Mouse (Mus musculus) gastrocnemius, postnatal 14 days (tissue): Measurements from ENCODE around the gene Sgms1. TPM values are rescaled to one million over a fixed set of nuclear protein-coding genes. Genes with fewer than 3 reads are reported as not detected.

Experiments
- DNase-seq: peaks from one replicate; pipeline ENCODE4 v3.0.0; 2021; ENCODE audit warnings: mixed read lengths
- intact Hi-C: fragments of 180-260 bp; cut with DNase I; formaldehyde crosslinking; loops from one replicate; pipeline ENCODE4 v1.15.1; 2025; ENCODE audit warnings: low total_unique reads
- total RNA-seq, 2 experiments: library from RNA; stranded (reverse); gene quantifications; 2 replicates each; pipeline ENCODE4 v1.2.3; 2021

Sgms1 gene
- total RNA-seq, 2 experiments from 2014 or later, result 35.2 to 55.0 TPM

DNA sequence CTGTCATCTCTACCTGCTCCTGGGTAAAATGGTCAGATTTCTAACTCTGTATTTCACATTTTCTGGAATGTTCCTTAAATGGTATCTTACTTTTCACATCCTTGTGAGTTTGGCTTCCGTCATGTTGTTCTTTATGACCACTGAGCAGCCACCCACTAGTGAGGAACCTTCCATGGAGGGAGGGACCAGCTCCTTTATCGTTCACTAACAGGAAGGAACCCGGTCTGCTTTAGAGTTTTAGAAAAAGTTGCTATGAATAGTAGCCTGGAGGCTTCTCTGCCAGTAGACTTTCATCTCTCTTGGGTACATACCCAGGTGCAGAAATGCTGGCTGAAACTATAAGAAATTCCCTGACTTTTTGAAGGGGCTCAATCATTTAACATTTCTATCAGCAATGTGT lies 111.6 kb downstream of the Sgms1 start:
- intact Hi-C loops, result no loop called here
- DNase-seq, result no peak

DNA sequence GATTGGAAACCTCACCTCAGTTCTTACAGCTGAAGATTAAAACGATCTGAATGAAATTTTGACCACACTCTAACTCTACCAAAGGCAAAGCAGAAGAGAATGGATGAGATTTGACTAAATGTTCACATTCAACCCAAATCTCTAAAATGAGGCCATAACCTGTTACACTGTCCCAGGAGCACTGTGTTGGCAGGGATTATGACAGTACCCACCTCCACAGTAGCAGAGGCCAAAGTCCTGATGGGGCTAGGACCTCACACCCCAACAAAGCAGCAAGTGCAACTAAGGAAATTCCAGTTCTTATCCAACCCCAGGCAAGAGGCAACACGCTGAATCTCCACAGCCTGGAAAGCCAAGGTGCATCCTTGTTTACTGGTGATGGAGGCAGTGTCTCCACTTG lies 112.2 kb downstream of the Sgms1 start:
- intact Hi-C loops, result no loop called here
- no peak for DNase-seq

DNA sequence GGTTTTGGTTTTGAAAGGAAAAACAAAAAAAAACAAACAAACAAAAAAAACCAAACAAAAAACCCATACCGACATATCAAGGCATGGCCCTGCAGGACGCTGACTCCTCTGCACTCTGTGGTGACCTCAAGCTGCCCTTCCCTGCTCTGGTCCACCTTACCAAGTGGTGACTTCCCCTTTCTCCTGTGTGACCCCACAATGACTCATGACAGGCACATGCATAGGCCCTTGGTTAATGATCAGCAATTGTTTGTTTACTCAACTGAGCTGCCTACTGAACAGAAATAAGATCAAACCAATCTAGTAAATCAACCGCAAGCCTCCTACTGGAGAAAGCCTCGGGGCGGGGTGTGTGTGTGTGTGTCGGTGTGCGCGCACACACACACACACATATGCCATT lies 112.7 kb downstream of the Sgms1 start:
- no peak for DNase-seq
- intact Hi-C loops, result no loop called here

DNA sequence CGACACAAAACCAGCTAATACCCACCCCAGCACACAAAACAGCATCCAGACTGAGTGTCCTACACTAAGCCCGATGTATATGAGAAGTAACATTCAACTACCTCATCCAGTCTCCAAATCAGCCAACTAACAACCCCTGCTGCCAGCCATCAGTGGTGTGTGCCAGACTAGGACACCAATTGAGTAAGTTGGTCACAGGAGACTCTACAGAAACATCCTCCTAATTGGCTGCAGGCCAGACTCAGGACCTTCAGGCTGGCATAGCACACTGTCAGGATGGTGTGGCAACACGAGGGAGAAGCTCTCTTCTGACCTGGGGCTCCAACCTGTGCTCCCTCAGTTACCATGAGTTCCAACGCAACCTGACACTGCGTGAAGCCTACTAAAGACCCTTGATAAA lies 113.3 kb downstream of the Sgms1 start:
- no peak for DNase-seq

DNA sequence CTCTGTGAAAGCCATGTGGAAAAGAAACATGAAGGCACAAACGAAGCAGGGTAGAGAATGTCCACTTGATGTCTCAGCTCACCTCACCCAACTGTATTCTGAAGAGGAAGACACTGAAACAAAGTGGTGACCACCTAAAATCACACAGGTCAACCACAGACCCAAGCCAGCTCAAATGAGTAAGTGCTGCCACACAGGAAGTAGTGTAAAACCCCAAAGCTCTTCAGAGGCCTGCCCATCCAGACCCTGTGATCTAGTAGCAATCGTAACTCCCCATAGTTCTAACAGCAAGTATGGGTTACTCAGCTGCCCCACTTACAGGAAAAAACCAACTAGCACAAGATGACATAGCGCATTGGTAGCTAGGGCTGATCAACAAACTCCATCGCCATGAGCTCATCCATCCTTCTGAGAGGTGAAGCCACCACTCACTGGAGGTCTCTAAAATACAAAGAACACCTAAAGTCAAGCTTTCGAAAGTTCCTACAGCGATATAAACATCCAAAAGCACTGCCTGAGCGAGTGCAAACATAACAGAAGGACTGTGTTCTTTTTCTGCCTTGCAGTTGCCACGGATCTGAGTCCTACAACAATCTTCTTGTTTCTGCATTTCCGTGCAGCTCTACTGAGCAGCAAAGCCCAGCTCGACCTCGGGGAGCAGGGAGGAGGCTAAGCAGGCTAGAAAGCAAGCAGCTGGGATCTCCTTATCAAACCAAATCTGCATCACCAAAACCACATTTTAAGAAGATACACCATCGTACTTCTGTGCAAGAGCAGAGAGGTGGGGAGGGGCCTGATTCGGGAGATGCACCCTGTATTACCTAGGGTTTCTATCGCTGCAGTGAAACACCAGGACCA lies 114.2 kb downstream of the Sgms1 start:
- DNase-seq, result no peak
- intact Hi-C loops, result no loop called here

More for the DNA sequence above, 113.3 kb downstream of the Sgms1 start:
- intact Hi-C loops, result no loop called here

DNA sequence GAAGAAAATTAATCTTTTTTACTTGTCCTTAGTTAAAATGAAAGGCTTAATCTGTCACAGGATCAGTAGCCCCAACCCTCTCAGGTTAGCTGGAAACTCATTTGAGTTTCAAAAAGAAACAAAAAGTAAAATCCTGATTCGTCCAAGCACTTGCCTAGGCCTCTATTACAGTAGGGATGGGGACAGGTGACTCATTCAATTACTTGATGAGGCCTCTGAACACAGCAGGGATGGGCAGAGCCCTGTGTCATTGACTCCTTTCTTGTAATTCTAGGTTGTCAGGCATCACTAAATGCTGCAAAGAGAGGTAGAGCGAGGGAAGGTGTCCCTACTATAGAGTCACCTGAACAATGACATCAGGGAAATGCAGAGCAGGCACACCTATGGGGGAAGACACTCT lies 115.4 kb downstream of the Sgms1 start:
- no peak for DNase-seq
- intact Hi-C loops, result no loop called here

DNA sequence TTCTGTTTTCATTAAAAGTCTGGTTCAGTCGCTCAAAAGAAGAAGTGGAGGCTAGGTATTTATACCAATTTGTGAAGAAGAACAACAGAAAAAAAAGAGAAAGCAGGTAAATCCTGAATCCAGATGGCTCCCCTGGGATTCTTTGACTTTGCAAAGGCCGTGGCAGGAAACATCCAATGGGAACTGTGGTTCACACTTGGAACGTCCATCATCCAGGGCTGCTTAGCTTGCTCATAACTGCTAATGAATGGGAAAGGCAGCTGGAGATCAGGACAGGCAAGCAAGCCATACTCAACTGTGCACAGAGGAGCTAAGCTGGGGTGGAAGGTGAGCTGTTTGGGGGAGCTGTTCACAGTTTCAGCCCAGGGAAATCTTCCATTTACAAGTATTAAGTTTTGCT lies 115.8 kb downstream of the Sgms1 start:
- DNase-seq, result no peak
- intact Hi-C loops, result no loop called here

DNA sequence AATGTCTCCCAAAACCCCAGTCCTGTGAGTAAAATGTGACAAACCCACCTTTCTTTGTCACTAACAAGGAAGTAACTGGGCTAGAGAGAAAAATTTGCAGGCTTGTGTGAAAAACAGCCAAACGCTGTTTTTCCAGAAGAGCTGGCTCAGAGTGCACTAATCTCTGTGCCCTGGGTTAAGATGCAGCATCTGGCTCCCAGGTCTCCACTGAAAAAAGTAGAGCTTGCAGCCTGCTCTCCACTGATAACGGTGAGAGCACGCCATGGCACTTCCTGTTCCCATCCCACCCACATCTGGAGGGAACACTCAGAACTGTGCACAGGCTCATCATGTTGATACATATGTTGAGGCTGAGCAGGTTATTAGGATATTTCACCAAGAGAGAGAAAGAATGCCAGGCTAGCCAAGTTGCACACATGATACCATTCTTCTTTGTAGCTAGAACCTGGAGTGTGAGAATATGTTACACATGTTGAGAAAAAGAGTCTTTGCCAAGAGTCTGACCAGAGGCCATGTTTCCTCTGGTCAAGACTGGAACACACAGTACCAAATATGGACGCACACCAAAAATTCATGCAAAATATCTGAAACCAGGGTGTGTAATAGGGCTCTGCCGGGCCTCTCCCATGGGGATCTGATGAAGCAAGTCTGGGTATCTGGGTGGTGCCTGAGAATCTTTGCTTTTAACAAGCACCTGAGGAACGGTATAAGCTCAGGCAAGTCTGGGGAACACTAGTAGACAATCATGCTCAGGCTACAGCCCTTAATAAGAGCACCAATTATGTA lies 116.8 kb downstream of the Sgms1 start:
- intact Hi-C loops, result no loop called here
- DNase-seq, result no peak

DNA sequence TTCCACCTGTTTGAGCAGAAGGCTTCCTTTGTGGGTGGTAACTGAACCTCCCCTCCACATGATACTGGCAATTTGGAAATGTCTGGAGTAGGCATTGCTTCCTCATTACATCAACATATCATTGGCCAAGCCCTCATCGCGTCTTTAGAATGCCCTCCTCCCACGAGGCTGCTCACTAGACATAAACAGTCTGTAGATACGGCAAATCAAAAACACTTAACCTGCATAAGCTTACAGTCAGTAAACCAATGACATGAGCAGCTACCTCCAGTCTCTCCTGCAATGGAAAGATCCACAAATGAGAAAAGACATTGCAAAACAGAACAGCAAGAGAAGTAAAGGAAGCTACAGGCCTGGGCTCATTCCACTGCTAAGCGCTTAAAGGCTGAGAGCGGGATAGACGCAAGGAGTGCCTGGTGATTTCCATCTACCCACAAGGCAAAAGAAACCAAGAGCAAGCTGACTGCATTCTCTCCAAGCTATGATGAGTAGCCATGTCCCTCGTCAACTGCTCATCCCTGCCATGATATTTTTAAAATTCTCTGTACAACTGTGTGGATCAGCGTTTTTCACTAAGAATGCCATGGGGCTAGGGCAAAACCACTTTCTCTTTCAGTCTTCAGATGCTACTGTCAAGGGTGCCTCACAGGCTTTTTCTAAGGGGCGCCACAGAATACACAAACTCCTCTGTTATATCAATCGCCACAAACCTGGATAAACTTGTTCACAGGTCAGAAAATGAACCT lies 117.9 kb downstream of the Sgms1 start:
- intact Hi-C loops, result no loop called here
- no peak for DNase-seq

DNA sequence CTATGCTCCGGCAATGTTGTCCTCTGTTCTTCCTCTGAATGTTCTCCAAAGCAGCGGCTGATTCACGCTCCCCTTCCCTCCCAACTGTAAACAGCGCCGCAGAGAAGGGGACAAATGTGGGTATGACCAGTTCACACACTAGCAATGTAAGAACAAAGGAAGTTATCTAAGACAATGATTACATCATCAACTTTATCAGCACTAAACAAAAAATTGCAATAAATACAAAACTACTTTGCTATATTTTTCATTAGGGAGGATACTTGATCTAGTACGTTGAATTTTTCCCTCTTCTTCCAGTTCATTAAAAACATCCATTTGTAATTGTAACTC lies 119.7 kb downstream of the Sgms1 start:
- intact Hi-C loops, result no loop called here
- no peak for DNase-seq

DNA sequence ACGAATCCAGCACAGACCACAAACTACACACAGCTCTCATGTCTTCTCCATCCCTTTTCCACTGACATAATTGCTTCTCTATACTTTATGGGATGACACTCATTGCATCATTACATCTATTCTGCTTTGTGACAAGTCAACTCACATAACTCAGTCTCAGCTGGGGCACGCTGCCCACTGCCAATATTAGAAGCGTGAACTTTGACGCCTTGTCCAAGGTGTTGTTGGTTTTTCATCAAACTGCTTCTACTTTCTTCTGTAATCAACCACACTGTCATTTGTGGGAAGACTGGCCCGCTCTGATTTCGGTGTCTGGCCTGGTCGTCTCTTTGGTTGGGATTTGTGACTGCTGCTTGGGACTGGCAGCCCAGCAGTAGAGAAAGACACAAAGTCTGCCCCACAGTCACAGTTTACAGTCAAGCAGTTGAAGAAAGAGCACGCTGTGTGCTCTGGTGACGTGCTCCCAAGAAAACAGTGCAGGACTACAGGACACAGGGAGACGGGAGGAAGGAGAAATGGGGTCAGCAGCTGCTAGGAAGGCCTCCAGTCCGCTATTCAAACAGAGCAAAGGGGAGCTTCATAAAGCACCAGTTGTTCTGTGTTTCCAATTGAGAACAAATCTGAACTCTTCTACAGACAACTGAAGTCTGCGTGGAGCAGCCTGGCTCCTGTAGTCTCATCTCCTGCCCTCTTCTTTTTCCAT lies 120.2 kb downstream of the Sgms1 start:
- DNase-seq, result no peak
- intact Hi-C loops, result no loop called here

DNA sequence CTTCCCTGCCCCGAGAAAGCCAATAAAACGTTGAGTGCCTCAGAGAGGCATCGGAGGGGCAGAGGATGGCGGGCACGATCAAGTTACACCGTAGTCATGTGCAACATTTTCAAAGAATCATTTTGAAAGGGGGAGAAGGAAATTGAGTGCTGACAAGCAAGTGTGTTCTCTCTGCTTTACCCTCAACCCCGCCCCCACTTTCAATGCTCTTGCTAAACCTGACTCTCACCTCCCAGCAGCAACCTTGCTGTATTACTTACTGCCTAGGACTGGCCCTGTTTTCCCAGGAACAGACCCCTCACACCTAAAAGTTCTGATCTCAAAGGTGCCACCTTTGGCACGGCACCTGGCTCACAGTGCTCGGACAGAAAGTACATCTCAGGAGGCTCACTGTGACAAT lies 121.0 kb downstream of the Sgms1 start:
- intact Hi-C loops, result no loop called here
- no peak for DNase-seq

DNA sequence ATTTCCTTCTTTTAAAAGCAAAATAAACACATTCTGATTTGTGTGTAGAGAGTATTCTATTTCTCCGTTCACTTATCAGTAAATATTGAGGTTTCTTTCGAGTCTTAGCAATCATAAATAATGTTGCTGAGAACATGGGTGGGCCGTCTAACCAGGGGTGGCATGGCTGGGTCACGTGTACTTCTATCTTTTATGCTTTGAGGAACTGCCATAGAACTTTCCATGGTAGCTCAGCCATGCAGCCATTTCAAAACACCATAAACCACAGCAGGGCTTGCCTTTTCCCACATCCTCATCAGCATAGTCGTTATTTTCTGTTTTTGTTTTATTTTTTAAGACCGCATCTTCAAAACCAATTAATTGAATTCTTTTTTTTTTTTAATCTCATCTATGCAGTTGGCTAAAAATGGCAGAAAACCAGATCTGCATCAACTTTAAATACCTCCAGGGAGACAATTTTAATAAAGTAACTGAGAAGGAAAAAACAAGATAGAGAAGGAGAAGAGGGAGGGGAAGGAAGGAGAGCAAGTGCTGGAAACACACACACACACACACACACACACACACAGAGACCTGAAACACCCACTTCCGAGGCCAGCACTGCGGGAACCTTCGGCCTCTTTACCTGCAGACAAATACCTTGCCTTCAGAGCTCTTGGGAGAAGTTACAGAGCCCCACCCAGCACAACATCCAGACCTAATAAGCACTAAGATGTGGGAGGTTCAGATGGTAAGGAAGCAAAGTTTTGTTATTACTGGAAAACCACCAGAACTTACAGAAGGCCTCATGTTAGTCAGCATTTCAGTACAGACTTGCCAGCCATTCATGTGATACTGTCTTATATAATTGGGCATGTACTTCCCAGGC lies 122.9 kb downstream of the Sgms1 start:
- no peak for DNase-seq

DNA sequence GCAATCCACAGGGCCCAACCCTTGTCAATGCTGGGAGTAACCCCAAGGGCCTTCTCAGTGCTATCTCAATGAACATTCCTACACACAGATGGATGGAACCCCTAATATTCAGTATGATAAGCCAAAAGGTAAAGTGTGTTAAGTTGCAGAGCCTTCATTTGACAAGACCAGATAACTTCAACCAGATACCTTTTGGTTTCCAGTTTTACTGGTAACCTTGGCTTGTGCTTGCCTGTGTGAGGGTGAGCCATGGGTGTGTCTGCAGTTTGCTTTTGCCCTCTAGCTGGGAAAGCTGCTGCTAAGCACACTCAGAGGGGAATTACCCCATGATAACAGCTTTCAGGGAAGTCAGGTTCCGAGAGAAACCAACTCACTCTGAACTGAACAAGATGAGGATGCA lies 125.8 kb downstream of the Sgms1 start:
- no peak for DNase-seq
- intact Hi-C loops, result no loop called here

More for the DNA sequence above, 122.9 kb downstream of the Sgms1 start:
- intact Hi-C loops, result no loop called here

DNA sequence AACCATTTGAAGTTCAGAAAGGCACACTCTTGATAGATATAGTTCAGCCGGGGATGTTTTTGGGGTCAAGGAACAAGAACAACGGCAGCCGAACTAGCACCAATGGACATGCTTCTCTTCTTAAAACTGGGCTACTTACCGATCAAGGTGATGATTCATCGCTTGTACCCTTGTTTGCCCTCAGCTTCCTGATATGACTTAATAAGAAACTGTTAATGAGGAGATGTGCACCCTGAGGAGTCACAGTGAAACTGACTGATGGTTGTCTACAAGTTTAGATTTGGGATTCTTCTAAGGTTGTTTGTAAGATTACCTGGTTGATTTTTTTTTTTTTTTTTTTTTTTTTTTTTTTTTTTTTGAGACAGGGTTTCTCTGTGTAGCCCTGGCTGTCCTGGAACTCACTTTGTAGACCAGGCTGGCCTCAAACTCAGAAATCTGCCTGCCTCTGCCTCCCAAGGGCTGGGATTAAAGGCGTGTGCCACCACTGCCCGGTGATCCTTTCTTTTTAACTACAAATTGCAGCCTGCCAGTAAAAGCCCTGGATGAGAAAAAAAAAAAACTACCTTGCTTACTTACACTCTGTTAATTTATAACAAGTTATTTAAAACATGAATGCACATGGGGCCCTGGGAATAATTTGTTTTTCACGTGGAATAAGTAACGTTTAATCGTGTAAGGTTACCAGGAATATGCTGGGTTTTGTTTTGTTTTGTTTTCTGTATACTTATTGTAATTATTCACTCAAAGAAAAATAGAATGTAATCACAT lies 126.5 kb downstream of the Sgms1 start:
- intact Hi-C loops, result no loop called here
- DNase-seq, result no peak

DNA sequence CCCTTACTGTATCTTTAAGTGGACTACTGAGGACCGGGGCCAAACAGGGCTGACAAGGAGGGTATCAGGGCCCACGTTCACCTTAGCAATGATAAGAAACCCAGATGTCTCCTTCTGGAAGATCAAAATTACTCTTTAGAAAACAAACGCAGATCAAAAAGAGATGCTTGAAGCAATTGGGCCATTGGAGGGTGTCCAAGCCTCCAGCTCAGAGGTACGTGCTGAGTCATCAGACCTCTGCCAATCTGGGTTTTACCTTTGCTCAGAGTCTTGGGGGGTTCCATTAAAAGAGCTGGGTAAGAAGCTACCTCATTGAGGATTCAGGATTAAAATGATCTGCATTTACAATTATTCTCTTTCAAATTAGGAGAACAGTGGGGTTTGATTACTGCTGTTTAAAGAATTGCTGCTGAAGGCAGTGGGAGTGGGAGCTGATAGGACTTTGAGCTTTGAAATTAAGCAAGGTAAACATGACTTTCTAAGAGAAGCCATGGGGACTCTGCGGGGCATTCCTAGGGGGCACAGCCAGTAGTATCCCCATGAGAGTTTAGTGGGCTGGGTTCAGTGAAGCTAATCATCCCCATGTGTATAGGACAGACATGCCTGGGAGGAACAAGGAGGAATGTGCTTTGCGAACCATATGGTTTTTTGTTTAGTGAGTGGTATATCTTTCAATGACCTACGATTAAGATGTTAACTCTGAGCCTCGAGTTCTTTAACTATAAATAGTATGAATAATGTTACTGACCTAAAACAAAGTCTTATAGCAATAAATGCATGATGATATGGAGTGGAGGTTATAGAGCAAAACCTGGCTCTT lies 128.4 kb downstream of the Sgms1 start:
- intact Hi-C loops, result no loop called here
- no peak for DNase-seq

DNA sequence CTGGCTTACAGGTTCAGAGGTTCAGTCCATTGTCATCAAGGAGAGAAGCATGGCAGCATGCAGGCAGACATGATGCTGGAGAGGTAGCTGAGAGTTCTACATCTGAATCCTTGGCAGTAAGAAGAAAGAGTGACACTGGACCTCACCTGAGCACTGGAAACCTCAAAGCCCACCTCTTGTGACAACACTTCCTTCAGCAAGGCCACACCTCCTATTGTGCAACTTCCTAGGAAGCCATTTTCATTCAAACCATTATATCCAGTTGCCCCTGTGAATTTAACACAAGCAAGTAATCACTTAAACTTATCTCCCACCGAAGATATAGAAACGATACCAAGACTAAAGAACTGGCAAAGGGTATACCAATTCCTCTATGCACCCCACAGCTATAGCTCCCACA lies 129.7 kb downstream of the Sgms1 start:
- DNase-seq, result no peak
- intact Hi-C loops, result no loop called here
